Mouse (Mus musculus) G1E (cell line): ENCODE data around the gene Cmtm2b.

Experiments used
- CTCF ChIP-seq: IDR thresholded peaks from 2 replicates; pipeline ENCODE4 v1.5.1; 2012; ENCODE audit warnings: low read depth, low read length, inconsistent platforms, mixed read lengths
- GATA1 ChIP-seq: IDR thresholded peaks from 2 replicates; pipeline ENCODE4 v1.6.1; 2012; ENCODE audit warnings: borderline replicate concordance, low read length, inconsistent platforms, mixed read lengths
- GATA2 ChIP-seq: IDR thresholded peaks from 2 replicates; pipeline ENCODE4 v1.6.1; 2012; ENCODE audit warnings: low read depth, low read length, inconsistent platforms, borderline replicate concordance
- POLR2AphosphoS5 ChIP-seq: IDR thresholded peaks from 2 replicates; pipeline ENCODE4 v1.6.1; 2012; ENCODE audit warnings: low read depth, low read length, inconsistent platforms; ENCODE audit not compliant: insufficient replicate concordance
- TAL1 ChIP-seq: conservative IDR thresholded peaks from 2 replicates; pipeline ENCODE4 v1.6.1; 2012; ENCODE audit warnings: low read depth, low read length, inconsistent platforms, mixed read lengths

DNA sequence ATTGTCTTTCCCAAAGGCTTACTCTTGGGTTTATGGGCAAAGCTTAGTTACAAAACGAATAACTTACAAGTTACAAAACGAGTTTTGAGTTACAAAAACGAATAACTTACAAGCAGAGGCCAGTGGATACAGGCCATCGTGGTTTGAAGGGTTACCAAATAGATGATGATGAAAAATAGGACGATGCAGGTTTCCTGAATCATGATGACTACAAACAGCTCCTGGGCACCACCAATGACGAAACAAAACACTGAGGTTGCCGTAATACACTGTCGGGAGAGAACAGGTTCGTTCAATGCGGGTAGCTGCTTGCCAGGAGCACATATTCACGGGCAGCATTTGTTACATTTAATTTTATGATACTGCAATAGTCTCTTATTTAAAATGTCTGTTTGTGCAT is 17.1 kb upstream of the Cmtm2b start:
- TF ChIP-seq CTCF (no peak), TAL1 (no peak), GATA2 (no peak), GATA1 (no peak), POLR2AphosphoS5 (no peak)
